Mouse (Mus musculus) ovary, postnatal 14 days (tissue): Measurements from ENCODE around the gene Pcbp2.
A peak's percentile ranks its signal among the peaks of the same experiment; 100 is the strongest.

Source experiments
- DNase-seq: peaks from one replicate; pipeline ENCODE4 v3.0.0; 2022; ENCODE audit warnings: low spot score

Gene Pcbp2

GRCm38 (mm10) chr15:102470183-102470604 is at the start of gene Pcbp2:
TSS of gene Pcbp2 (plus strand) at chr15:102470539.
- peak; percentile 88 for DNase-seq

- DNase-seq, result no peak
Measured at GRCm38 (mm10) chr15:102420986-102421385, 49.4 kb upstream of the Pcbp2 start.

- DNase-seq, result no peak
Measured at GRCm38 (mm10) chr15:102421437-102421836, 48.9 kb upstream of the Pcbp2 start.

GRCm38 (mm10) chr15:102423602-102424240 is 46.6 kb upstream of the Pcbp2 start:
- no peak for DNase-seq

- DNase-seq, result no peak
Measured at GRCm38 (mm10) chr15:102424657-102425056, 45.7 kb upstream of the Pcbp2 start.

GRCm38 (mm10) chr15:102426963-102427362 is 43.4 kb upstream of the Pcbp2 start:
- no peak for DNase-seq

- no peak for DNase-seq
Measured at GRCm38 (mm10) chr15:102432046-102432445, 38.3 kb upstream of the Pcbp2 start.

GRCm38 (mm10) chr15:102433173-102433572 is 37.2 kb upstream of the Pcbp2 start:
- DNase-seq, result no peak

GRCm38 (mm10) chr15:102442490-102442889 is 27.8 kb upstream of the Pcbp2 start:
- DNase-seq, result peak; percentile 90

- DNase-seq, result no peak
Measured at GRCm38 (mm10) chr15:102445146-102445545, 25.2 kb upstream of the Pcbp2 start, which contains the start of gene Amhr2. TSS of gene Amhr2 (plus strand) at chr15:102445367.

GRCm38 (mm10) chr15:102446448-102446847 is 23.9 kb upstream of the Pcbp2 start:
- DNase-seq, result no peak

- DNase-seq, result no peak
Measured at GRCm38 (mm10) chr15:102449366-102449765, 21.0 kb upstream of the Pcbp2 start.

GRCm38 (mm10) chr15:102450928-102451327 is 19.4 kb upstream of the Pcbp2 start:
- no peak for DNase-seq

GRCm38 (mm10) chr15:102451666-102452430 is 18.5 kb upstream of the Pcbp2 start:
- DNase-seq, result no peak

GRCm38 (mm10) chr15:102455993-102456392 is 14.3 kb upstream of the Pcbp2 start:
- DNase-seq, result no peak

GRCm38 (mm10) chr15:102458050-102458736 is 12.1 kb upstream of the Pcbp2 start:
- DNase-seq, result no peak

- peak; percentile 75 for DNase-seq
Measured at GRCm38 (mm10) chr15:102458904-102459317, 11.4 kb upstream of the Pcbp2 start, which contains the start of gene Prr13. TSS of gene Prr13 (plus strand) at chr15:102459028.

- no peak for DNase-seq
Measured at GRCm38 (mm10) chr15:102459381-102459780, 11.0 kb upstream of the Pcbp2 start.

- no peak for DNase-seq
Measured at GRCm38 (mm10) chr15:102459847-102460246, 10.5 kb upstream of the Pcbp2 start.

- DNase-seq, result no peak
Measured at GRCm38 (mm10) chr15:102460409-102460808, 9.9 kb upstream of the Pcbp2 start.

- no peak for DNase-seq
Measured at GRCm38 (mm10) chr15:102460971-102461370, 9.4 kb upstream of the Pcbp2 start.

- DNase-seq, result no peak
Measured at GRCm38 (mm10) chr15:102461430-102462075, 8.8 kb upstream of the Pcbp2 start.
